Mouse (Mus musculus) monocyte, adult 5-6 weeks (primary cell): ENCODE measurements around the gene Hbq1a. TPM values are rescaled to one million over a fixed set of nuclear protein-coding genes. Genes with fewer than 3 reads are reported as not detected.

Experiments used
- ATAC-seq: fragments of 153-309, 156-312 bp; replicated peaks from 2 replicates; pipeline ENCODE4 v1.8.0; 2017; ENCODE audit warnings: mild to moderate bottlenecking; ENCODE audit not compliant: low TSS enrichment, insufficient number of reproducible peaks, severe bottlenecking, poor library complexity, low FRiP score
- total RNA-seq: library from RNA; stranded (forward); fragments of 200-1000, 200-491, 200-594 nt; gene quantifications from 3 replicates; pipeline ENCODE4 v1.2.3, GENCODE M21; 2017

The Hbq1a gene
- not detected in 3 replicates for total RNA-seq

GRCm38 (mm10) chr11:32299865-32300264 is at the start of gene Hbq1a:
TSS of gene Hbq1a (plus strand) at chr11:32300069.
- peak; percentile 59; the same call in 1 of the 2 replicates for ATAC-seq

- ATAC-seq = no peak
These were observed 48.7 kb upstream of the Hbq1a start for GRCm38 (mm10) chr11:32250880-32251763.

GRCm38 (mm10) chr11:32253121-32253520 is 46.7 kb upstream of the Hbq1a start:
- ATAC-seq = no peak

GRCm38 (mm10) chr11:32256146-32256545 is 43.7 kb upstream of the Hbq1a start:
- ATAC-seq = no peak

GRCm38 (mm10) chr11:32256566-32256965 is 43.3 kb upstream of the Hbq1a start:
- no peak for ATAC-seq

- no peak for ATAC-seq
These were observed 37.0 kb upstream of the Hbq1a start for GRCm38 (mm10) chr11:32262674-32263415.

- ATAC-seq = no peak
These were observed 34.6 kb upstream of the Hbq1a start for GRCm38 (mm10) chr11:32265117-32265738.

GRCm38 (mm10) chr11:32266194-32266593 is 33.7 kb upstream of the Hbq1a start:
- ATAC-seq = no peak

- no peak for ATAC-seq
These were observed 33.1 kb upstream of the Hbq1a start for GRCm38 (mm10) chr11:32266776-32267175.

GRCm38 (mm10) chr11:32267188-32267884 is 32.5 kb upstream of the Hbq1a start, which contains the start of gene Nprl3:
TSS of gene Nprl3 (minus strand) at chr11:32267707.
- peak; percentile 73 for ATAC-seq

- no peak for ATAC-seq
These were observed 31.9 kb upstream of the Hbq1a start for GRCm38 (mm10) chr11:32267964-32268363.

GRCm38 (mm10) chr11:32268952-32269351 is 30.9 kb upstream of the Hbq1a start:
- ATAC-seq = no peak

GRCm38 (mm10) chr11:32271178-32271577 is 28.7 kb upstream of the Hbq1a start:
- no peak for ATAC-seq

- ATAC-seq = no peak
These were observed 23.5 kb upstream of the Hbq1a start, which contains the start of gene Hba-x for GRCm38 (mm10) chr11:32276347-32276746. TSS of gene Hba-x (plus strand) at chr11:32276400.

- ATAC-seq = no peak
These were observed 22.0 kb upstream of the Hbq1a start for GRCm38 (mm10) chr11:32277736-32278457.

- ATAC-seq = no peak
These were observed 21.4 kb upstream of the Hbq1a start for GRCm38 (mm10) chr11:32278458-32278957.

- ATAC-seq = no peak
These were observed 19.2 kb upstream of the Hbq1a start for GRCm38 (mm10) chr11:32280646-32281045.
